Mouse (Mus musculus): ENCODE measurements at regions not wholly inside any gene's neighbourhood (a gene's known extent, or its start where the extent isn't known, plus 50 kb on each side); places are given as distances from the start of the nearest gene placed in this dataset.

- no peak for TF ChIP-seq GATA1 (IDR thresholded peaks at IDR 0.05; ENCODE audit: low read length)
Measured at GRCm38 (mm10) chr6:31075572-31076477, 116.9 kb upstream of the Klf14 start.

GRCm38 (mm10) chr6:31076478-31076834, 117.6 kb upstream of the Klf14 start:
- TF ChIP-seq GATA1 (IDR thresholded peaks at IDR 0.05; ENCODE audit: low read length), result no peak

- TF ChIP-seq GATA1 (IDR thresholded peaks at IDR 0.05; ENCODE audit: low read length), result no peak
Measured at GRCm38 (mm10) chr6:31077216-31077615, 118.3 kb upstream of the Klf14 start.

- TF ChIP-seq GATA1 (IDR thresholded peaks at IDR 0.05; ENCODE audit: low read length), result no peak
Measured at GRCm38 (mm10) chr6:31077779-31078178, 118.9 kb upstream of the Klf14 start.

- no peak for TF ChIP-seq GATA1 (IDR thresholded peaks at IDR 0.05; ENCODE audit: low read length)
Measured at GRCm38 (mm10) chr6:31078413-31078812, 119.5 kb upstream of the Klf14 start.

- TF ChIP-seq GATA1 (IDR thresholded peaks at IDR 0.05; ENCODE audit: low read length), result no peak
Measured at GRCm38 (mm10) chr6:31079586-31080259, 120.8 kb upstream of the Klf14 start.

- TF ChIP-seq GATA1 (IDR thresholded peaks at IDR 0.05; ENCODE audit: low read length), result no peak
Measured at GRCm38 (mm10) chr6:31080279-31080678, 121.4 kb upstream of the Klf14 start.

GRCm38 (mm10) chr6:31080691-31081090, 121.8 kb upstream of the Klf14 start:
- no peak for TF ChIP-seq GATA1 (IDR thresholded peaks at IDR 0.05; ENCODE audit: low read length)

GRCm38 (mm10) chr6:31081238-31081637, 122.4 kb upstream of the Klf14 start:
- no peak for TF ChIP-seq GATA1 (IDR thresholded peaks at IDR 0.05; ENCODE audit: low read length)

GRCm38 (mm10) chr6:31081988-31082387, 123.1 kb upstream of the Klf14 start:
- TF ChIP-seq GATA1 (IDR thresholded peaks at IDR 0.05; ENCODE audit: low read length), result no peak

GRCm38 (mm10) chr6:31082613-31083470, 124.0 kb upstream of the Klf14 start:
- no peak for TF ChIP-seq GATA1 (IDR thresholded peaks at IDR 0.05; ENCODE audit: low read length)

GRCm38 (mm10) chr6:31083701-31084100, 124.8 kb upstream of the Klf14 start:
- no peak for TF ChIP-seq GATA1 (IDR thresholded peaks at IDR 0.05; ENCODE audit: low read length)

GRCm38 (mm10) chr6:31085063-31085759, 126.3 kb upstream of the Klf14 start:
- no peak for TF ChIP-seq GATA1 (IDR thresholded peaks at IDR 0.05; ENCODE audit: low read length)

GRCm38 (mm10) chr6:31085760-31086108, 126.9 kb upstream of the Klf14 start:
- no peak for TF ChIP-seq GATA1 (IDR thresholded peaks at IDR 0.05; ENCODE audit: low read length)

- no peak for TF ChIP-seq GATA1 (IDR thresholded peaks at IDR 0.05; ENCODE audit: low read length)
Measured at GRCm38 (mm10) chr6:31086283-31086682, 127.4 kb upstream of the Klf14 start.
